Mouse (Mus musculus): Measurements from ENCODE around the gene Glyctk. TPM values are rescaled to one million over a fixed set of nuclear protein-coding genes. Genes with fewer than 3 reads are reported as not detected.
A peak's percentile ranks its signal among the peaks of the same experiment; 100 is the strongest.

The Glyctk gene
- polyA plus RNA-seq, 1 experiment from 2014 or later: 9.1 TPM

DNA sequence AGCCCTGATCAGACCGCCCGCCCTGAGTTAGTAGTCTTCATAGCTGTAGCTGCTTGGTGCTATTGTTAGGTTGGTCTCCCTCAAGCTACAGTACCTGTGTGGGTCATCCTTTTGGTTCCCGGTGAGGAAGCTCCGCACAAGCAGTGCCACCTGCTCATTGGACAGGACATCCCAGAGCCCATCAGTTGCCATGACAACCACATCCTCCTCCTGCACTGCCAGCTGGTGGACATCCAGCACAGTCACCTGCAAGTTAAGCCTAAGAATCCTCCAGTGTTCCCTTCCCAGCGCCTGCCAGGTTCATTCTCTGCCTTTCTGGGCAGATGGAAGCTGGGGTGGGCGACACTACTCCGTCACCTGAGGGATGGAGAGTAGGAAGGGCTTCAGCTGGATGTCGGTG is 37.8 kb upstream of the Glyctk start:
- ATAC-seq (ENCODE audit: low FRiP score): no peak

DNA sequence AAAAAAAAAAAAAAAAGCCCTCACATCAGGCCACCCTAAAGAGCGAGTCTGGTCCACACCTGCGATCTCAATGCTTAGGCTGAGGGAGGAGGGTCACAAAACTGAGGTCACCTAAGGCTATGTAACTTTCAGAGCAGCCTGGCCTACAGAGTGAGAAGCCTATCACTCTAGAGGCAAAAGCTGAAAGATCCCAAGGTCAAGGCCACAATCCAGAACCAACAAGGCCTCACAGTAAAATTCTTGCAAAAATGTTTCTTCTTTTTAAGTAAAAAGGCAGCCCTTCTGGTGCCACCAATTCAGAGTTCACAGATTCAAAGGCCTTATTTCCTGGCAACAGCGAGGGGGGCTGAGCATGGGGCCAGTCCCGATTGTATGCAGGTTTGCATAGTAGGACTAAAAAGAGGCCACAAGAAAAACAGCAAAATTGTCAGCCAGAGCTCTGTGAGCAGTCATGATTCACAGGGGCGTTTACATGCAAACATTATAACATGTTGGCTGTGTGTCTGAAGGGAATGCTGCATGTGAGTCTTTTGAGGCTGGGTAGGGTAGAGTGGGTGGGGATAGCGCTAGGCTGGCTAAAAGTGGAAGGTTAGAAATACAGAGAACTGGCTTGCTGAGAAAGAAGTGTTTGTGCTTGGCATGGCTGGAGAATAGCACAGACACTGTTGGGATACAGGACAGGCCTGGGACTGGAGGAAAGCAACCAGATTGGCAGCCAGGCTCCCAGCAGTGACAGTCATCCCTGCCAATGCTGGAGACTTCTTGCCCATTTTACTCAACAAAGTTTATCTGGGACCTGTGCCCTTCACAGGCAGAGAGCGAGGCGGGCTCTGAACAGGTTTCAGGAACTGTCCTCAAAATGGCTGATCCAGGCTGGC is 36.2 kb upstream of the Glyctk start:
- H3K9ac ChIP-seq: no peak overlapping the region
- no peak overlapping the region for H3K4me3 ChIP-seq (replicated peaks)
- 93% methylated on average over 8 of the region's 8 CpGs for WGBS
- H3K4me2 ChIP-seq: no peak overlapping the region
- 0 out of 2 replicates have a peak, but pooled peaks cover 2% of the 10 kb centered on the region for H3K27me3 ChIP-seq
- peaks cover 17% of the 10 kb centered on the region for H3K4me1 ChIP-seq
- H3K9me3 ChIP-seq: no peaks in the 10 kb centered on the region
- peaks cover 57% of the 10 kb centered on the region for H3K36me3 ChIP-seq (replicated peaks)
- H3K27ac ChIP-seq: 0 out of 2 replicates have a peak overlapping the region, but pooled peaks have one; percentile 19
- ATAC-seq (ENCODE audit: low FRiP score): no peak

More for the DNA sequence above, 37.8 kb upstream of the Glyctk start:
- H3K27me3 ChIP-seq: 0 out of 2 replicates have a peak, but pooled peaks cover 2% of the 10 kb centered on the region
- H3K9ac ChIP-seq: no peak overlapping the region
- no peak overlapping the region for H3K4me2 ChIP-seq
- peaks cover 23% of the 10 kb centered on the region for H3K4me1 ChIP-seq
- H3K9me3 ChIP-seq: no peaks in the 10 kb centered on the region
- peaks cover 42% of the 10 kb centered on the region for H3K36me3 ChIP-seq (replicated peaks)
- H3K4me3 ChIP-seq (replicated peaks): no peak overlapping the region
- 83% methylated on average over 8 of the region's 8 CpGs for WGBS
- H3K27ac ChIP-seq: no peak overlapping the region

DNA sequence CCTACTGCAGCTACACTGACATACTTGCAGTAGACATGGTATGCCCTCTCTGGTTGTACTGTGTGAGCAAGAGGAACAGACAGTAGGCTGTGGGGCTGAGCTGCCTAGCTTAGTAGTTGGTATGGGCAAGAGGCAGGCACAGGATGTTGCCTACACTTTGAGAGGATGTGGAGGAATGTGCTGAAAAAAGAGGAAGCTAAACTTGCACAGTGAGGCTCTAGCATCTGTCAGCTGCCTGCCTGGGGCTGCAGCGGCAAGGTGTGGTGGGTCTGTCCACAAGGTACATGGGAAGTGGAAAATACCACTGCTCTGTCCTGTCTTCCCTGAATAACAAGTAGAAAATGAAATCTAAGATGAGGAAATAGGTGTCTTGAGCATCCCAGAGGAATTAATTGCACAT is 35.1 kb upstream of the Glyctk start:
- no peak for ATAC-seq (ENCODE audit: low FRiP score)
- Histone ChIP-seq H3K4me2 (no peak overlapping the region), H3K4me3 (replicated peaks) (no peak overlapping the region), H3K4me1 (peaks cover 6% of the 10 kb centered on the region), H3K27ac (no peak overlapping the region), H3K9ac (no peak overlapping the region), H3K9me3 (no peaks in the 10 kb centered on the region), H3K27me3 (0 out of 2 replicates have a peak, but pooled peaks cover 2% of the 10 kb centered on the region), H3K36me3 (replicated peaks) (peaks cover 69% of the 10 kb centered on the region)
- WGBS: 94% methylated on average over 1 of the region's 1 CpGs

DNA sequence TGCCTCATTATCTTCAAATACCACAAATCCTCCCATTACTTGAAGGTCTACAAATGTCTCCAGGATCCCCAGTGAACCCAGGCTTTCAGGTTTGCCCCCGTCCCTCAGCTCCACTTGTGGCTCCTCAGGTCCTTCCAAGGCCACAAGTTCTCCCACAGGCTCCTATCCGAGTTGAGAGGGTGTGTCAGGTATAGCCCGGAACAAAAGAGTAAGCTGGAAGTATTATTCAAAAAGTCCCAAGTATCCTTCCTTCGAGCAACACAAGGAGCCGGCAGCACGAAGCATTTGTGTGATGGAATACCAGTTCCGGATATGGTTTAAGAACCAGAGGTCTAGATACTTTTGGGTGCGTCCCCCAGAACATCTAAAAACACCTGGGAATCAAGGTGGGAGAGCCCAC is 34.1 kb upstream of the Glyctk start:
- no peak for ATAC-seq (ENCODE audit: low FRiP score)
- Histone ChIP-seq H3K36me3 (replicated peaks) (peaks cover 79% of the 10 kb centered on the region), H3K27ac (no peak overlapping the region), H3K9me3 (no peaks in the 10 kb centered on the region), H3K4me1 (no peaks in the 10 kb centered on the region; the same call in 1 of the 2 replicates), H3K4me2 (no peak overlapping the region), H3K4me3 (replicated peaks) (no peak overlapping the region), H3K9ac (no peak overlapping the region), H3K27me3 (no peaks in the 10 kb centered on the region)
- WGBS: 95% methylated on average over 8 of the region's 8 CpGs

DNA sequence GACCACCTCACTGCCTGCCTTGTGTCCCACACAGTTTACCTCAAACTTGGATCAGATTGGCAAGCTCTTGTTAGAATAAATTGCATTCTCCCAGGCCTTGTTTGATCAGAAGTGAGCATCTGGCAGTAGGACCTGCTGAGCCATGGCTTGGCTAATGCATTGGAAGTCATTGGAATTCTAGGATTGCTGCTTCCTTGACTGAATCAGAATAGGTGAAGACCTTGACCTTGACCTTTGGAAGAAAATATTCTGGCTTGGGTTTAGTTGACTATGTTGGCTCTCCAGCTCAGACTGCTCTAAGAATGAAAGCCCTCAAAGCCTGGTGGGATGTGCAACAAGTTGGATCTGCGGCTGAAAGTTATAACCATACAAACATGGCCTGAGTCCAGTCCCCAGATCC is 33.4 kb upstream of the Glyctk start:
- no peaks in the 10 kb centered on the region for H3K9me3 ChIP-seq
- H3K27me3 ChIP-seq: no peaks in the 10 kb centered on the region
- H3K36me3 ChIP-seq (replicated peaks): peaks cover 81% of the 10 kb centered on the region
- H3K4me1 ChIP-seq: no peaks in the 10 kb centered on the region; the same call in 1 of the 2 replicates
- H3K27ac ChIP-seq: no peak overlapping the region
- H3K4me3 ChIP-seq (replicated peaks): no peak overlapping the region
- 94% methylated on average over 1 of the region's 1 CpGs for WGBS
- H3K9ac ChIP-seq: no peak overlapping the region
- H3K4me2 ChIP-seq: no peak overlapping the region
- ATAC-seq (ENCODE audit: low FRiP score): no peak

DNA sequence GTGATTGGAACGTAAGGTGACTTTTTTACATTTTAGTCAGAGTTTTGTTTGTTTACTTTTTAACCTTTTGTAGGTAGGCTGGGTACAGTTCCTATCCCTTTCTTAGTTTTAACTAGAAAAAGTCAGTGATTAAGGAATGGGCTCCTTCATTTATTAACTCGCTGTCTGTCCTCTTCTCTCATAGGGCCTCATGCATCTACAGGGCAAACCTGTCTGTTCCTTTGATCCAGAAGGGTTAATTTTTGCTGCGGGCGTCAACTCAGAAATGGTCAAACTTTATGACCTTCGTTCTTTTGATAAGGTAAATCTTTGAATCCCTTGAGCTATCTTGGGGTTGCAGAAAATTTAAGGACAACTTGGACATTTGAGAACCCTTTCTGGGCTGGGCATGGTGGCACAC is 26.1 kb upstream of the Glyctk start:
- no peak overlapping the region for H3K27ac ChIP-seq
- no peak overlapping the region for H3K4me3 ChIP-seq (replicated peaks)
- no peaks in the 10 kb centered on the region for H3K9me3 ChIP-seq
- WGBS: 95% methylated on average over 5 of the region's 5 CpGs
- no peak overlapping the region for H3K4me2 ChIP-seq
- no peak overlapping the region for H3K9ac ChIP-seq
- peaks cover 93% of the 10 kb centered on the region for H3K36me3 ChIP-seq (replicated peaks)
- H3K4me1 ChIP-seq: no peaks in the 10 kb centered on the region
- ATAC-seq (ENCODE audit: low FRiP score): no peak
- no peaks in the 10 kb centered on the region for H3K27me3 ChIP-seq

DNA sequence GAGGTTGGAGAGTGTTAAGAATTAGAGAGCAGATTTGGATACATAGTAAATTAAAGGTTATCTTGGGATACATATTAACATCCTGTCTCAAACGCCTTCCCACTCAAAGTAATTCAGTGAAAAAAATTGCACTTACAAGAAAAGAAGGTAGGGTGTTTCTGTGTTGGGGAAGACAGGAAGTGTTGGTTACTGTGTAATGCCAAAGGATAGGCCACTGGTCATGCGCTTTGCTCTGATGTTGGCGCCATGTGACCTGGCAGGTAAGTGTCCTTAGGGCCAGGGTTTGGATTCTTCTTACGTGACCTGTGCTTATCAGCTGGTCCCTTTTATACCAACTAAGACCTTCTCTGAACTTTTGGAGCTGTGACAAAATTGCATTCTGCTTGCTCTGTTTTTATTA is 24.2 kb upstream of the Glyctk start:
- no peaks in the 10 kb centered on the region for H3K9me3 ChIP-seq
- no peaks in the 10 kb centered on the region for H3K4me1 ChIP-seq
- no peak overlapping the region for H3K4me3 ChIP-seq (replicated peaks)
- no peak overlapping the region for H3K9ac ChIP-seq
- ATAC-seq (ENCODE audit: low FRiP score): no peak
- H3K36me3 ChIP-seq (replicated peaks): peaks cover 92% of the 10 kb centered on the region
- no peaks in the 10 kb centered on the region for H3K27me3 ChIP-seq
- 93% methylated on average over 4 of the region's 4 CpGs for WGBS
- H3K4me2 ChIP-seq: no peak overlapping the region
- H3K27ac ChIP-seq: no peak overlapping the region

DNA sequence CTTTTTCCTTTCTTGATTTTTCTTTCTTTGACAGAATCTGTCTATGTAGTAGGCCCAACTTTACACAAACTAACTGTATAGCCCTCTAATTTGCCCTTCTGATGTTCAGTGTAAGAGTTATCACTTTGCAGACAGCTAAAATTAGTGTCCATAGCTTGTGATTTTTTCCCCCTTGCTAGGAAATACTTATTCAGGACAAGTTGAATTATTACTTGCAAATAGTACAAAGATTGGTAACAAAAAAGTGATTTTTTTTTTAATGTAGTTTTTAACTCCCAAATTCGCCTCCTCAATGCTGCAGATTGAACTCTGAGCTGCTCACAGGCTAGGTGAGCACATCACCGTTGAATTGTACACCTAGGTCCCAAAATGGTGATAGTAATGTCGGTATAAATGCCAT is 22.0 kb upstream of the Glyctk start:
- peaks cover 9% of the 10 kb centered on the region for H3K4me1 ChIP-seq
- no peaks in the 10 kb centered on the region for H3K27me3 ChIP-seq
- no peak overlapping the region for H3K4me2 ChIP-seq
- no peak for ATAC-seq (ENCODE audit: low FRiP score)
- H3K4me3 ChIP-seq (replicated peaks): no peak overlapping the region
- no peak overlapping the region for H3K27ac ChIP-seq
- WGBS: 94% methylated on average over 3 of the region's 3 CpGs
- no peak overlapping the region for H3K9ac ChIP-seq
- H3K36me3 ChIP-seq (replicated peaks): peaks cover 81% of the 10 kb centered on the region
- no peaks in the 10 kb centered on the region for H3K9me3 ChIP-seq

DNA sequence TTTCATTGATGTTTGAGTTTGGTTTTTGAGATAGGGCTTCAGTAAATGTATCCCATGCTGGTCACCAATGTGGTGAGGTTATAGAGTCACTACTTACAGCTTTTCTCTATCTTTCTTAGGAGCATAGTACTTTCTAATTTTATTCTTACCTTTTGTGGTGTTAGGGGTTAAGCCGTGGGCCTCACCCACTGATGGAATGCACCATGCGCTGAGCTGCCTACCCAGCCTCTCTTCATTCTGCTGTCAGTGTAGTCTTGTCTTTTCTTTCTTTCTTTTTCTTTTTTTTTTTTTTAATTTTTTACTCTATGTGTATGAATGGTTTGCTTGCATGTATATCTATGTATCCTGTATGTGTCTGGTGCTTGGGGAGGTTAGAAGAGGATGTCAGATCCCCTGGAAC is 21.5 kb upstream of the Glyctk start:
- H3K4me3 ChIP-seq (replicated peaks): no peak overlapping the region
- H3K4me1 ChIP-seq: peaks cover 13% of the 10 kb centered on the region
- no peak overlapping the region for H3K9ac ChIP-seq
- no peaks in the 10 kb centered on the region for H3K9me3 ChIP-seq
- no peaks in the 10 kb centered on the region for H3K27me3 ChIP-seq
- peaks cover 76% of the 10 kb centered on the region for H3K36me3 ChIP-seq (replicated peaks)
- no peak overlapping the region for H3K27ac ChIP-seq
- 90% methylated on average over 2 of the region's 2 CpGs for WGBS
- ATAC-seq (ENCODE audit: low FRiP score): no peak
- no peak overlapping the region for H3K4me2 ChIP-seq

DNA sequence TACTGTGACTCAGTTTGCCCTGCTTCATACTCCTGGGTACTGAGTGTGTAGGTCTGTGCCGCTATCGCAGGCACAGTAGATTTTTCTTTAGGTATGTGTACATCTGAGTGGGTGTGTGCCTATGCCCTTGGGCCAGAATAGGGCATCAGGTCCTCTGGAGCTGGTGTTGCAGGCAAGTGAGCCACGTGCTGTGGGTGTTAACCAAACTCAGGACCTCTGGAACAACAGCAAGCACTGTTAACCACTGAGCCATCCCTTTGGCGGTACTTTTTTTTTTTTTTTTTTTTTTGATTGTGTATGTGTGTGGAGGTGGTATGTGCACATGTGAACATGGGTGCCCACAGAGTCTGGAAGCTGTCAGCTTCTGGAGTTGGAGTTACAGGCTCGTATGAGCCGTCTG is 19.9 kb upstream of the Glyctk start:
- Histone ChIP-seq H3K4me3 (replicated peaks) (no peak overlapping the region), H3K4me1 (peaks cover 28% of the 10 kb centered on the region), H3K27ac (no peak overlapping the region), H3K9ac (no peak overlapping the region), H3K9me3 (no peaks in the 10 kb centered on the region), H3K36me3 (replicated peaks) (peaks cover 60% of the 10 kb centered on the region), H3K27me3 (no peaks in the 10 kb centered on the region), H3K4me2 (no peak overlapping the region)
- ATAC-seq (ENCODE audit: low FRiP score): no peak
- 95% methylated on average over 6 of the region's 6 CpGs for WGBS

DNA sequence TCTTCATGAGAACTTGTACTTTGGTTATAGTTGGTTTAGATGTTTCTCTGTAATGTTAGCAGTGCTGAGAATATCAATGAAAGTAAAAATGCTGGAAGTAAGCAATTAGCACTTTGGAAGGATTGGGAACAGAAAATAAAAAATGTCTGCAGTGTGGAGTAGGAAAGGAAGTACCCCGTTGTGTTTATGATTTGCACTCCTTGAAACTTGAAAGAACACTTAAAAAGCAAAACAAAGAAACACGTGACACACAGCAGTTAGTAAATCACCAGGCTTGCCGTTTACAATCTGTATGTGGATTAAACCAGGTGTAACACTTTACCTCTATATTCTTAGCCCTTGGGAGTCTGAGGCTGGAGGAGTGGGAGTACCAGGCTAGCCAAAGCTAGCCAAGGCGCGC is 18.8 kb upstream of the Glyctk start:
- Histone ChIP-seq H3K27me3 (no peaks in the 10 kb centered on the region), H3K4me2 (no peak overlapping the region), H3K4me1 (peaks cover 31% of the 10 kb centered on the region), H3K9ac (no peak overlapping the region), H3K9me3 (no peaks in the 10 kb centered on the region), H3K27ac (no peak overlapping the region), H3K36me3 (replicated peaks) (peaks cover 49% of the 10 kb centered on the region), H3K4me3 (replicated peaks) (no peak overlapping the region)
- ATAC-seq (ENCODE audit: low FRiP score): no peak
- 82% methylated on average over 3 of the region's 5 CpGs for WGBS

DNA sequence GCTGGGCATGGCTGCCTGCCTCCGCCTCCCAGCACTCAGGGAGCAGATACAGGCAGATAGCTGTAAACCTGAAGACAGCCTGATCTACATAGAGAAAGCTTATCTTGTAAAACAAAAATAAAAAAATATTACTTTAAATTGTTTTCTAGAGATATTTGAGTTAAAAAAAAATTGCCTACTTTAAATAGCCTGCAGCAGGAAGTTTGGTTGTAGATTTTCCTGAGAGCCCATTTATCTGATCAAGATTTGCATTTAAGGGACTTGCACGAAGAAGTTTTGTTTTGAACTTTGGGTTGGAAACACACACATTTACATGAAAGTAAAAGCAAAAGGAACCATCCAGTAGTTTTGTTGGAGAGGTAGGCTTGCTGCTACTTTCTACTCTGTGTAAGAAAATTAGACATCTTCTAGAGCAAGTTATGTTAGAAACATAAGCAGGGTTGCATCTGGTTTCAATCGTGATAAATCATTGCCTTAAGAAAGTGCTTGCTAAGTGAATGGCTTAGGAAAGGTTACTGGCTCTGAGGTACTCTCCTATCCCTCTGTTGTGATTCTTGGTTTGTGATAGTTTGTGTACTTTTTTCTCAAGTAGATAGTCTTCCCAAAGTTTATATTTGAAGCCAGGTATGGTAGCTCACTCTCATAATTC is 17.7 kb upstream of the Glyctk start:
- WGBS: 83% methylated on average over 3 of the region's 3 CpGs
- no peak for ATAC-seq (ENCODE audit: low FRiP score)
- H3K36me3 ChIP-seq (replicated peaks): peaks cover 38% of the 10 kb centered on the region

More for the DNA sequence above, 17.7 kb upstream of the Glyctk start:
- Histone ChIP-seq H3K4me1 (peaks cover 31% of the 10 kb centered on the region), H3K4me3 (replicated peaks) (no peak overlapping the region), H3K27ac (no peak overlapping the region), H3K9ac (no peak overlapping the region), H3K4me2 (no peak overlapping the region), H3K9me3 (no peaks in the 10 kb centered on the region), H3K27me3 (no peaks in the 10 kb centered on the region)
